Mouse (Mus musculus): ENCODE results near the gene Focad. TPM values are rescaled to one million over a fixed set of nuclear protein-coding genes. Genes with fewer than 3 reads are reported as not detected.

Focad gene
- polyA plus RNA-seq, 1 experiment = 4.7 TPM

DNA sequence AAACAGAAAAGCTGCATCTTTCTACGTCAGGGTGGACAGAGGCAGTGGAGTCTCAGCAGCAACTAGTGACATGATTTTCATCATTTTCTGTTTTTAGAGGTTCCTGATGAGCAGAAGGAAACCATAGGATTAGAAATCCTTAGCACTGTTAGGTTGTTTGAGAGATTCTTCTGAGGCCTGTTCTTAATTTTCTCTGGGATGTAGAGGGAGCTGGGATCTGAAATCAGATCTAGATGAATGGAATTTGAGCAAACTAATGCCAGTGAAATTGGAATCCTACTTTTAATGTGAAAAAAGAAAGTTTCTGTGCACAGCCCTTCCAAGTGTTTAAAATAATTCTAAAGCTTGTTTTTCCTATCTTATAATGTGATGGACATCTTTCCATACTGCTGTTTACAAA lies 55.0 kb downstream of the Focad start:
- Histone ChIP-seq H3K27ac (ENCODE audit: insufficient read depth, low read length) (no peak overlapping the region), H3K27me3 (ENCODE audit: control insufficient read depth, insufficient read depth, low read length) (no peaks in the 10 kb centered on the region), H3K4me1 (ENCODE audit: control insufficient read depth, insufficient read depth, insufficient read length) (no peaks in the 10 kb centered on the region), H3K4me3 (ENCODE audit: extremely low read depth, insufficient read depth, insufficient read length) (no peak overlapping the region), H3K36me3 (ENCODE audit: control insufficient read depth, insufficient read depth, low read length) (no peaks in the 10 kb centered on the region)
- DNase-seq (ENCODE audit: low read depth in 1 of 2, low spot score in 2 of 2) = no peak
- TF ChIP-seq CTCF (IDR thresholded peaks at IDR 0.05; ENCODE audit: extremely low read depth, insufficient read depth, insufficient read length, insufficient replicate concordance) (no peak), POLR2A (IDR thresholded peaks at IDR 0.05; ENCODE audit: low read depth, low read length) (no peak)
- 91% methylated on average over 1 of the region's 1 CpGs for WGBS

DNA sequence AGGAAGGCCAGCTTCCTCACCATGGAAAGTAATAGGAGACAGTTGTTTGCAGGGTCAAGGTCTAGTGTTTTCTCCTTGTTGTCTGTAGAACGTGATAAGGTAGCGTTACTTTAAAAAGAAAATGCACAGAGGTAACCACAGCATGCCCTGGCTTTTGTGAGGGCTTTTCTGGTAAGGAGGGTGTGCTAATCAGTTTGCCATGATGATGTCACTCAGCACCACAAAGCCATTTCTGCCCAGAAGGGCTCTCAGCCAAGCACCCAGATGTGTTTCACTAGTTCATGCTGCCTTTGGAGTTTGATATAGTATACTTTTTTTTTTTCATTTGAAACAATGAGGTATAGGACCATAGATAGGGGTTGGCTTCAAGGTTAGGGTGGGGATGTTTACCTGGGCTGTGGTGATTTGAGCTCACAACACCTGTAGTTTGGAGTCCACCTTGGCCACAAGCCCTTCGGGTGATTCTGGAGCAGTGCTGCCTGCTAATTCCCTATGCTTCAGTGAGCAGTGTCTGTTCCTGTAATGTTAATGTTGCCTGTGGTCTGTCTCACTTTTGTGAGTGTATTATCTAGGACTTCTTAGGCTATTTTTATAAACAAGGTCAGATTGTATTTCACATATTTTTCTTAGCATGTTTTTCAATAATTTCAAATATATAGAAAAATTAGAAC lies 61.2 kb downstream of the Focad start:
- H3K4me1 ChIP-seq (ENCODE audit: control insufficient read depth, insufficient read depth, insufficient read length) = no peaks in the 10 kb centered on the region
- H3K27me3 ChIP-seq (ENCODE audit: control insufficient read depth, insufficient read depth, low read length) = no peaks in the 10 kb centered on the region
- TF ChIP-seq CTCF (IDR thresholded peaks at IDR 0.05; ENCODE audit: extremely low read depth, insufficient read depth, insufficient read length, insufficient replicate concordance) (no peak), POLR2A (IDR thresholded peaks at IDR 0.05; ENCODE audit: low read depth, low read length) (no peak)
- no peak overlapping the region for H3K4me3 ChIP-seq (ENCODE audit: extremely low read depth, insufficient read depth, insufficient read length)
- no peak for DNase-seq (ENCODE audit: low read depth in 1 of 2, low spot score in 2 of 2)
- H3K27ac ChIP-seq (ENCODE audit: insufficient read depth, low read length) = no peak overlapping the region
- H3K36me3 ChIP-seq (ENCODE audit: control insufficient read depth, insufficient read depth, low read length) = no peaks in the 10 kb centered on the region
- WGBS = 68% methylated on average over 3 of the region's 3 CpGs

DNA sequence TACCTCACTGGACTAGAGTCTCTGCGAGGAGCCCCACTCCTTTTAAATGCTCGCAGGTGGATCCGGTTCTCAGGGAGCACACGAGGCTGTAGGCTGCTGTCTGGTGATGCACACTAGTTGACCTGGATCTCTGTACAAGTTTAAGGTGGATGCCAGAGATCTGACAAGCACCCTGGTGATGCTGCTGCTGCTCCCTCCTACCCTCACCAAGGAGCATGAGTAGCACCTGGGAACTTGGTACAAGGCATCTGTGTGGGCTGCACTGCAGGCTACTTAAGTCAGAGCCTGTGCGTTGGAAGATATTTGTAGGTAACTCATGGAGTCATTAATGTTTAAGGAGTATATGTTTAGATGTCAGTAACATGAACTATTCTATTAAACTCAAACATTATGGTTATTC lies 62.5 kb downstream of the Focad start:
- Histone ChIP-seq H3K4me1 (ENCODE audit: control insufficient read depth, insufficient read depth, insufficient read length) (no peaks in the 10 kb centered on the region), H3K36me3 (ENCODE audit: control insufficient read depth, insufficient read depth, low read length) (no peaks in the 10 kb centered on the region), H3K4me3 (ENCODE audit: extremely low read depth, insufficient read depth, insufficient read length) (no peak overlapping the region), H3K27ac (ENCODE audit: insufficient read depth, low read length) (no peak overlapping the region), H3K27me3 (ENCODE audit: control insufficient read depth, insufficient read depth, low read length) (no peaks in the 10 kb centered on the region)
- TF ChIP-seq CTCF (IDR thresholded peaks at IDR 0.05; ENCODE audit: extremely low read depth, insufficient read depth, insufficient read length, insufficient replicate concordance) = no peak
- TF ChIP-seq POLR2A (IDR thresholded peaks at IDR 0.05; ENCODE audit: low read depth, low read length) = no peak
- 92% methylated on average over 5 of the region's 5 CpGs for WGBS
- no peak for DNase-seq (ENCODE audit: low read depth in 1 of 2, low spot score in 2 of 2)

DNA sequence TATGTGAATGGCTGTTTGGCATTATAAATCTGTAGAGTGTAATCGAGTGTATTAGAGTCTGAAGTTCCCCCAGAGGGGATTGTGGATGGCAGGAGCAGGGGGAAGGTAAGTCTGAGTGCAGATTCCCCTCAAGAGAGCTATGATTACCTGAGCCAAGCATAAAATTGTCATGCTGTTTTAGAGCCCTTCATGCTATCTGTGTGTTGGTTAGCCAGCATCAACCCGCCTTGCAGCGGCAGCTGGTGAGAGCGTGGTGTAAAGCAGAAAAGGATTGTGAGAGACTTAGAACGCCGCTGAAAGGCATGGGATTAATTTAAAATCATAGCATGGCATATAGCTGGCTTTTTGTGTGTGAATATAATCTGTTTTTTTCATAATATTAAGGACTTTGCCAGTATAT lies 63.2 kb downstream of the Focad start:
- WGBS = 94% methylated on average over 6 of the region's 6 CpGs
- no peak for TF ChIP-seq CTCF (IDR thresholded peaks at IDR 0.05; ENCODE audit: extremely low read depth, insufficient read depth, insufficient read length, insufficient replicate concordance)
- no peak for TF ChIP-seq POLR2A (IDR thresholded peaks at IDR 0.05; ENCODE audit: low read depth, low read length)
- H3K27ac ChIP-seq (ENCODE audit: insufficient read depth, low read length) = no peak overlapping the region

DNA sequence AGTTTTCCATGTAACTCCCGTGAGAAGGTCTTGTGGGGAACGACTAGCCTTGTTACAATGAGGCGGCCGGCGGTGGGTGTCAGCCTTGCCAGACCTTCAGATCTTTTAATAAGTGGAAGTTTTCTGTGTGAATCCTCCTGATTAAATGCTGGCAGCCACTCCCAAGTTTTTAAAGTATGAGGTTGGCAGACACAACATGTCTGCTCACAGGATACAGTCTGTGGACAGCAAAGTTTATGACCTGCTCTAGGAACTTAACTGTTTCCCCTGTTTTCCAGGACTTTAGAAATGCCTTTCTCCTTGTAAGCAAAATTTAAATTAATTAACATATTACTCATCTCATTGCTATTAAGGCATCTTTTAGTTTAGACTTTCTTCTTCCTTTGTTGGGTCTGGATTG lies 64.8 kb downstream of the Focad start:
- H3K4me1 ChIP-seq (ENCODE audit: control insufficient read depth, insufficient read depth, insufficient read length) = no peaks in the 10 kb centered on the region
- H3K4me3 ChIP-seq (ENCODE audit: extremely low read depth, insufficient read depth, insufficient read length) = no peak overlapping the region
- no peaks in the 10 kb centered on the region for H3K27me3 ChIP-seq (ENCODE audit: control insufficient read depth, insufficient read depth, low read length)
- no peak overlapping the region for H3K27ac ChIP-seq (ENCODE audit: insufficient read depth, low read length)
- no peak for DNase-seq (ENCODE audit: low read depth in 1 of 2, low spot score in 2 of 2)
- no peak for TF ChIP-seq CTCF (IDR thresholded peaks at IDR 0.05; ENCODE audit: extremely low read depth, insufficient read depth, insufficient read length, insufficient replicate concordance)
- no peak for TF ChIP-seq POLR2A (IDR thresholded peaks at IDR 0.05; ENCODE audit: low read depth, low read length)
- H3K36me3 ChIP-seq (ENCODE audit: control insufficient read depth, insufficient read depth, low read length) = no peaks in the 10 kb centered on the region
- WGBS = 96% methylated on average over 5 of the region's 5 CpGs

More for the DNA sequence above, 63.2 kb downstream of the Focad start:
- no peak for DNase-seq (ENCODE audit: low read depth in 1 of 2, low spot score in 2 of 2)
- no peaks in the 10 kb centered on the region for H3K36me3 ChIP-seq (ENCODE audit: control insufficient read depth, insufficient read depth, low read length)
- no peak overlapping the region for H3K4me3 ChIP-seq (ENCODE audit: extremely low read depth, insufficient read depth, insufficient read length)
- H3K4me1 ChIP-seq (ENCODE audit: control insufficient read depth, insufficient read depth, insufficient read length) = no peaks in the 10 kb centered on the region
- H3K27me3 ChIP-seq (ENCODE audit: control insufficient read depth, insufficient read depth, low read length) = no peaks in the 10 kb centered on the region

DNA sequence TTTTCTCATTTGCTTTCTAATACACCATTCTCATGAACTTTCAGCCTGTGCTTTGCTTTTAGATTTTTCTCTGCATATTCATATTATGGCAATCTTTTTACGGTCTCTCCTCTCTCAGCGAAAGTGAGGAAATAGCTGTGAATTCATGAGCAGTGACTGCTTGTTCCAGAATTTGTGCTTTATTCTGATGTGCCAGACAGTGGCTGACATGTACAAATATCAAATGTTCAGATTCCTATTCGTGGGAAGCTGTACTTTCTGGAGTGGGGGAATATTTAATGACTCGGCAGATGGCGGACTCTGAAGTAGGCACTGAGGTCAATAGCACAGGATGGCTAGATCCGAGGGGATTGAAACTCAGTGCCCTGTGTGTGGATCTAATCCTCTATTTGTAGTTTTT lies 65.3 kb downstream of the Focad start:
- no peak for DNase-seq (ENCODE audit: low read depth in 1 of 2, low spot score in 2 of 2)
- H3K27ac ChIP-seq (ENCODE audit: insufficient read depth, low read length) = no peak overlapping the region
- whole genome bisulfite sequencing = 87% methylated on average over 6 of the region's 6 CpGs
- TF ChIP-seq POLR2A (IDR thresholded peaks at IDR 0.05; ENCODE audit: low read depth, low read length) = no peak
- TF ChIP-seq CTCF (IDR thresholded peaks at IDR 0.05; ENCODE audit: extremely low read depth, insufficient read depth, insufficient read length, insufficient replicate concordance) = no peak
- no peaks in the 10 kb centered on the region for H3K4me1 ChIP-seq (ENCODE audit: control insufficient read depth, insufficient read depth, insufficient read length)
- no peak overlapping the region for H3K4me3 ChIP-seq (ENCODE audit: extremely low read depth, insufficient read depth, insufficient read length)
- H3K36me3 ChIP-seq (ENCODE audit: control insufficient read depth, insufficient read depth, low read length) = no peaks in the 10 kb centered on the region
- no peaks in the 10 kb centered on the region for H3K27me3 ChIP-seq (ENCODE audit: control insufficient read depth, insufficient read depth, low read length)

DNA sequence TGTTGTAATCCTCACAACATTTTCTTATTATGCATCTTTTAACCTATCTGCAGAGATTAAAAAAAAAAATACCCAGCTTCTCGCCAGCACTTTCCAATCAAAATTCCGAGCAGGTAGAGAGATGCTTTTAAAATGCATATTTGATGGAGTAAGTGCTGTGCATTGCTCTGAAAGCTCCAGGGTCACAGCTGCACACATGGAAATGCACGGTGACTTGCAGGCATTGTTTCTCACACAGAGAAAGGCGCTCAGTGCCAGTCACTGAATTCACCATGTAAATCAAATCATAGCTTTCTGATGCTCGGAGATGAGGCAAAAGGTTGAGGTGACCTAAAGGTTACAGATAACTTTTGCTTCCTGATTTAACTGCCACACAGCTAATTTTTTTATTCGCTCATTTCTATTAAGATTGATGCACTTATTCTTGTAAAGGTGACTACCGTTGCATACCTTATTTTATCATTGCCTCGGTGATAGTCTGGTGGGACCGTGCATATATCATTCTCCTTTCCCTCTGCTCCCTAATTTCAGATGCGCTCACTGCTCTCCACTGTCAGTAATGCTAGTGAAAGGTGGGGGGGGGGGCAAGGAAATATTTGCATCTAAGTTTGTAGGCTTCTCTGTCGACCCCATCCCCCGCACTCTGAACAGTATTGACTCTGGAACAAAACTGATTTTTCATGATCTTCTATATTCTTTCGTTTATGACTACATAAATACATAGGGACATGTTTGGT lies 69.2 kb downstream of the Focad start:
- 96% methylated on average over 13 of the region's 13 CpGs for WGBS
- peaks cover 4% of the 10 kb centered on the region; the same call in 1 of the 2 replicates for H3K4me1 ChIP-seq (ENCODE audit: control insufficient read depth, insufficient read depth, insufficient read length)
- TF ChIP-seq CTCF (IDR thresholded peaks at IDR 0.05; ENCODE audit: extremely low read depth, insufficient read depth, insufficient read length, insufficient replicate concordance) (no peak), POLR2A (IDR thresholded peaks at IDR 0.05; ENCODE audit: low read depth, low read length) (no peak)
- no peak for DNase-seq (ENCODE audit: low read depth in 1 of 2, low spot score in 2 of 2)
- H3K27ac ChIP-seq (ENCODE audit: insufficient read depth, low read length) = no peak overlapping the region
- no peaks in the 10 kb centered on the region for H3K36me3 ChIP-seq (ENCODE audit: control insufficient read depth, insufficient read depth, low read length)
- no peak overlapping the region for H3K4me3 ChIP-seq (ENCODE audit: extremely low read depth, insufficient read depth, insufficient read length)
- no peaks in the 10 kb centered on the region for H3K27me3 ChIP-seq (ENCODE audit: control insufficient read depth, insufficient read depth, low read length)

All from spleen, adult 2 months (tissue).